ENCODE assay signal across 9 mouse cellular contexts in genomic region chr5:120439887-120440670, GRCm38 (mm10). TPM values are rescaled to one million over a fixed set of nuclear protein-coding genes. Genes with fewer than 3 reads are reported as not detected.
A peak's percentile ranks its signal among the peaks of the same experiment; 100 is the strongest.
DNase-seq lines count a peak whose midpoint lies in the region; ATAC-seq and TF ChIP-seq lines count a peak whose summit lies in the region.
"Had no signal": no experiment of that assay in that cellular context is flagged by ENCODE, and none has a peak within 500 bp of the region (broad histone marks: within the 10 kb centered on the region; RNA-seq: fewer than 3 reads in every experiment).

No protein-coding gene starts in this region.

- 2% methylated on average over 61 of the region's 61 CpGs for WGBS in hindbrain, embryonic 10.5 days
- 8% methylated on average over 61 of the region's 61 CpGs for WGBS in midbrain, embryonic 12.5 days

- H3K36me3 ChIP-seq in hindbrain, embryonic 10.5 days = no peaks in the 10 kb centered on the region
- H3K36me3 ChIP-seq in midbrain, embryonic 12.5 days = no peaks in the 10 kb centered on the region

- H3K9ac ChIP-seq in midbrain, embryonic 12.5 days (replicated peaks) = peak overlapping the region; percentile 77

- H3K4me2 ChIP-seq in midbrain, embryonic 12.5 days (replicated peaks) = peak overlapping the region; percentile 65

- ATAC-seq in midbrain, embryonic 12.5 days (ENCODE audit: low FRiP score, low read depth) = no peak

- DNase-seq in gastrocnemius, adult 2 months = peak; percentile 48
- DNase-seq in gastrocnemius, adult 8-10 months (ENCODE audit: low spot score in 2 of 2) = no peak
- DNase-seq in adrenal gland, postnatal 36 days = peak; percentile 35 to 46
- peak; percentile 49 for DNase-seq in hindbrain, embryonic 10.5 days (ENCODE audit: low spot score)
- DNase-seq in embryo, embryonic 10.5 days (ENCODE audit: low spot score) = no peak
- no peak for DNase-seq in left cerebral cortex, postnatal 10 days (ENCODE audit: extremely low spot score in 1 of 2, low spot score in 2 of 2)
- no peak for DNase-seq in left cerebral cortex, adult 18-20 months (ENCODE audit: low spot score in 2 of 2)

- peak overlapping the region; percentile 69 for H3K4me3 ChIP-seq in gastrocnemius, adult 2 months
- H3K4me3 ChIP-seq in hindbrain, embryonic 10.5 days = peak overlapping the region; percentile 57
- peak overlapping the region; percentile 55 for H3K4me3 ChIP-seq in midbrain, embryonic 12.5 days

- no peaks in the 10 kb centered on the region for H3K9me3 ChIP-seq in hindbrain, embryonic 10.5 days
- H3K9me3 ChIP-seq in midbrain, embryonic 12.5 days = no peaks in the 10 kb centered on the region

- peaks cover 95% of the 10 kb centered on the region for H3K27me3 ChIP-seq in hindbrain, embryonic 10.5 days (ENCODE audit: insufficient read depth, poor library complexity, severe bottlenecking)
- peaks cover 91% of the 10 kb centered on the region for H3K27me3 ChIP-seq in midbrain, embryonic 12.5 days

- intact Hi-C loops in gastrocnemius, adult 2 months (cut with DNase I) = loop anchor here (2.0 kb wide), 2 partner anchors 229 to 293 kb away; no protein-coding TSS in a partner anchor
- intact Hi-C loops in left cerebral cortex, postnatal 10 days (cut with DNase I) = loop anchor here (5.0 to 10.0 kb wide), 3 partner anchors 293 to 765 kb away; partner anchors contain the start of genes Tbx3 and Tbx5

- peaks cover 55% of the 10 kb centered on the region for H3K4me1 ChIP-seq in hindbrain, embryonic 10.5 days (replicated peaks)
- peaks cover 50% of the 10 kb centered on the region for H3K4me1 ChIP-seq in midbrain, embryonic 12.5 days

- H3K27ac ChIP-seq in gastrocnemius, adult 2 months = no peak overlapping the region
- H3K27ac ChIP-seq in hindbrain, embryonic 10.5 days = peak overlapping the region; percentile 86
- H3K27ac ChIP-seq in midbrain, embryonic 12.5 days (replicated peaks) = peak overlapping the region; percentile 90

- no peak for TF ChIP-seq CTCF in gastrocnemius, adult 2 months (IDR thresholded peaks at IDR 0.05)

RNA-seq across cellular contexts. Expression of gene Lhx5, which starts 8.6 kb away (rescaled TPM):
- total RNA-seq in gastrocnemius, adult 2 months (2021) = not detected
- not detected for total RNA-seq in gastrocnemius, adult 8-10 months (2022)
- total RNA-seq in adrenal gland, postnatal 36 days (2021) = not detected
- 12.1 and 34.0 TPM in 2 replicates for polyA plus RNA-seq in hindbrain, embryonic 10.5 days (2016; fragmentation: Nextera tagmentation; extraction: Ambion mirVana)
- 45.2 and 51.9 TPM in 2 replicates for polyA plus RNA-seq in midbrain, embryonic 12.5 days (2016; fragmentation: Nextera tagmentation; extraction: Ambion mirVana)
- under 1 TPM; 0.20 to 0.32 TPM for total RNA-seq in left cerebral cortex, postnatal 10 days (2021)
- total RNA-seq in left cerebral cortex, adult 18-20 months (2021) = not detected
- total RNA-seq: monocyte, adult 5-6 weeks had no signal

RNA-seq across cellular contexts. Expression of gene Sdsl, which starts 32.5 kb away (rescaled TPM):
- 1 to 10 TPM in 1 of 2 experiments, under 1 TPM in 1; 0.41 to 1.1 TPM for total RNA-seq in gastrocnemius, adult 2 months (2021)
- under 1 TPM; 0.32 to 0.73 (median 0.66) TPM for total RNA-seq in gastrocnemius, adult 8-10 months (2022)
- 10 to 100 TPM; 82.6 to 82.9 TPM for total RNA-seq in adrenal gland, postnatal 36 days (2021)
- 6.2 and 7.9 TPM in 2 replicates for polyA plus RNA-seq in hindbrain, embryonic 10.5 days (2016; fragmentation: Nextera tagmentation; extraction: Ambion mirVana)
- 6.4 and 7.5 TPM in 2 replicates for polyA plus RNA-seq in midbrain, embryonic 12.5 days (2016; fragmentation: Nextera tagmentation; extraction: Ambion mirVana)
- 1 to 10 TPM; 5.0 to 5.3 TPM for total RNA-seq in left cerebral cortex, postnatal 10 days (2021)
- total RNA-seq in left cerebral cortex, adult 18-20 months (2021) = 1 to 10 TPM; 7.9 to 8.6 TPM
- total RNA-seq: monocyte, adult 5-6 weeks had no signal

RNA-seq across cellular contexts. Expression of gene Sds, which starts 36.2 kb away (rescaled TPM):
- under 1 TPM; 0.26 to 0.70 TPM for total RNA-seq in gastrocnemius, adult 2 months (2021)
- under 1 TPM; 0.45 to 0.99 (median 0.60) TPM for total RNA-seq in gastrocnemius, adult 8-10 months (2022)
- total RNA-seq in adrenal gland, postnatal 36 days (2021) = 1 to 10 TPM in 1 of 2 experiments, not detected in 1; 1.3 TPM
- polyA plus RNA-seq in hindbrain, embryonic 10.5 days (2016; fragmentation: Nextera tagmentation; extraction: Ambion mirVana) = not detected in 2 replicates
- not detected in 2 replicates for polyA plus RNA-seq in midbrain, embryonic 12.5 days (2016; fragmentation: Nextera tagmentation; extraction: Ambion mirVana)
- total RNA-seq in left cerebral cortex, postnatal 10 days (2021) = not detected
- not detected for total RNA-seq in left cerebral cortex, adult 18-20 months (2021)
- total RNA-seq: monocyte, adult 5-6 weeks had no signal

Comparison
In these comparisons a context has a peak if more than half of its experiments do, and no peak if none do; other contexts are left out.
1. DNase-seq: peak in gastrocnemius, adult 2 months (single experiment), adrenal gland, postnatal 36 days (2 of 2) and hindbrain, embryonic 10.5 days (single experiment); none in gastrocnemius, adult 8-10 months (0 of 2), embryo, embryonic 10.5 days (single experiment), left cerebral cortex, postnatal 10 days (0 of 2) and left cerebral cortex, adult 18-20 months (0 of 2).
2. RNA of gene Sdsl, which starts 32.5 kb away (total RNA-seq): 82.6 to 82.9 TPM in adrenal gland, postnatal 36 days; 7.9 to 8.6 TPM in left cerebral cortex, adult 18-20 months, 5.0 to 5.3 TPM in left cerebral cortex, postnatal 10 days, 0.41 to 1.1 TPM in gastrocnemius, adult 2 months and 0.32 to 0.73 TPM in gastrocnemius, adult 8-10 months; every median in the first group is over 4 times any median in the second.
3. Peak in every context shown above with its lines, with median percentiles within 50 percentile points of each other: H3K4me3 ChIP-seq.